Mouse (Mus musculus): ENCODE measurements around the gene Cldn14. TPM values are rescaled to one million over a fixed set of nuclear protein-coding genes. Genes with fewer than 3 reads are reported as not detected.
A peak's percentile ranks its signal among the peaks of the same experiment; 100 is the strongest.

The Cldn14 gene
- total and polyA plus RNA-seq, 3 experiments: not detected

- DNase-seq (ENCODE audit: low read depth, low spot score): peak; percentile 84
- peak overlapping the region; percentile 91 for H3K27ac ChIP-seq (ENCODE audit: control insufficient read depth, low read depth, low read length)
- peak overlapping the region; percentile 76 for H3K9ac ChIP-seq (ENCODE audit: control insufficient read depth, low read depth, low read length, poor library complexity, severe bottlenecking)
- no peaks in the 10 kb centered on the region for H3K27me3 ChIP-seq (ENCODE audit: control insufficient read depth in 1 of 2, insufficient read depth in 2 of 2, low read length in 2 of 2)
- peaks cover 0 to 4% of the 10 kb centered on the region in 2 experiments; a peak in 2 of 4 replicates for H3K36me3 ChIP-seq (ENCODE audit: control insufficient read depth in 1 of 2, insufficient read depth in 2 of 2, low read length in 2 of 2)
- peaks cover 9 to 25% of the 10 kb centered on the region in 2 experiments for H3K4me1 ChIP-seq (ENCODE audit: control insufficient read depth in 1 of 2, insufficient read depth in 2 of 2, low read length in 2 of 2)
- no peaks in the 10 kb centered on the region; the same call in 1 of the 2 replicates for H3K79me2 ChIP-seq (ENCODE audit: control insufficient read depth, insufficient read depth, low read length, poor library complexity)
- H3K4me3 ChIP-seq (ENCODE audit: control insufficient read depth in 1 of 2, insufficient read depth in 1 of 2, low read depth in 2 of 2, low read length in 2 of 2): peak overlapping the region; percentile 58 to 67
- H3K9me3 ChIP-seq (replicated peaks; ENCODE audit: insufficient read depth, low read length): no peaks in the 10 kb centered on the region
- TF ChIP-seq ETS1 (IDR thresholded peaks at IDR 0.05; ENCODE audit: low read depth, low read length) (peak; percentile 88), MYB (IDR thresholded peaks at IDR 0.05; ENCODE audit: low read depth, low read length) (peak; percentile 88), USF1 (IDR thresholded peaks at IDR 0.05; ENCODE audit: low read depth, low read length) (peak; percentile 63), ELF1 (IDR thresholded peaks at IDR 0.05; ENCODE audit: low read depth, low read length) (no peak), EP300 (IDR thresholded peaks at IDR 0.05; ENCODE audit: low read depth in 1 of 2, low read length in 2 of 2) (peak; percentile 78 to 93), MAFK (IDR thresholded peaks at IDR 0.05; ENCODE audit: borderline replicate concordance, low read depth, low read length) (no peak), BHLHE40 (IDR thresholded peaks at IDR 0.05; ENCODE audit: borderline replicate concordance, low read depth, low read length) (peak; percentile 98), ZNF384 (IDR thresholded peaks at IDR 0.05; ENCODE audit: low read depth, low read length) (peak; percentile 83), E2F4 (IDR thresholded peaks at IDR 0.05; ENCODE audit: borderline replicate concordance, low read depth, low read length) (no peak), ZC3H11A (IDR thresholded peaks at IDR 0.05; ENCODE audit: low read depth, low read length) (no peak), MEF2A (IDR thresholded peaks at IDR 0.05; ENCODE audit: extremely low read depth, insufficient replicate concordance, low read depth, low read length, poor library complexity, severe bottlenecking) (no peak), MAZ (IDR thresholded peaks at IDR 0.05; ENCODE audit: low read depth, low read length) (no peak), TCF12 (IDR thresholded peaks at IDR 0.05; ENCODE audit: low read depth, low read length) (peak; percentile 79), ZMIZ1 (IDR thresholded peaks at IDR 0.05; ENCODE audit: low read depth, low read length) (no peak), SIN3A (IDR thresholded peaks at IDR 0.05; ENCODE audit: low read length) (peak; percentile 77), GABPA (IDR thresholded peaks at IDR 0.05; ENCODE audit: low read depth, low read length) (no peak), GATA1 (IDR thresholded peaks at IDR 0.05; ENCODE audit: low read depth, low read length) (peak; percentile 68), ZKSCAN1 (IDR thresholded peaks at IDR 0.05; ENCODE audit: low read depth, low read length) (no peak), NRF1 (IDR thresholded peaks at IDR 0.05; ENCODE audit: insufficient read depth, low read depth, low read length, poor library complexity, severe bottlenecking) (no peak), RAD21 (IDR thresholded peaks at IDR 0.05; ENCODE audit: low read depth, low read length) (no peak), POLR2AphosphoS2 (IDR thresholded peaks at IDR 0.05; ENCODE audit: low read length) (no peak), CHD2 (IDR thresholded peaks at IDR 0.05; ENCODE audit: low read length) (peak; percentile 54), UBTF (IDR thresholded peaks at IDR 0.05; ENCODE audit: borderline replicate concordance, insufficient read depth, low read depth, low read length) (no peak), CHD1 (IDR thresholded peaks at IDR 0.05; ENCODE audit: low read depth, low read length) (no peak), KAT2A (conservative IDR thresholded peaks at IDR 0.05; ENCODE audit: low read depth, low read length) (peak; percentile 40; the same call in 1 of the 2 replicates), TBP (IDR thresholded peaks at IDR 0.05; ENCODE audit: low read depth, low read length) (peak; percentile 55; the same call in 1 of the 2 replicates), MXI1 (IDR thresholded peaks at IDR 0.05; ENCODE audit: low read depth, low read length) (peak; percentile 64), JUND (IDR thresholded peaks at IDR 0.05; ENCODE audit: low read depth, low read length) (no peak), TAL1 (IDR thresholded peaks at IDR 0.05; ENCODE audit: low read length) (peak; percentile 23; the same call in 1 of the 2 replicates), HCFC1 (IDR thresholded peaks at IDR 0.05; ENCODE audit: low read depth, low read length) (peak; percentile 65), USF2 (IDR thresholded peaks at IDR 0.05; ENCODE audit: borderline replicate concordance in 1 of 2, insufficient read depth in 1 of 2, low read depth in 1 of 2, low read length in 2 of 2) (no peak), SMC3 (IDR thresholded peaks at IDR 0.05; ENCODE audit: low read depth, low read length) (no peak), CTCF (IDR thresholded peaks at IDR 0.05 in 2 of 3, conservative IDR thresholded peaks at IDR 0.05 in 1 of 3; ENCODE audit: control insufficient read depth in 1 of 3, insufficient read depth in 1 of 3, low read depth in 2 of 3, low read length in 3 of 3, poor library complexity in 1 of 3, severe bottlenecking in 1 of 3) (no peak), POLR2AphosphoS5 (IDR thresholded peaks at IDR 0.05; ENCODE audit: borderline replicate concordance, low read depth, low read length) (no peak; the same call in 1 of the 2 replicates), MYC (IDR thresholded peaks at IDR 0.05; ENCODE audit: low read depth, low read length) (peak; percentile 77; the same call in 1 of the 2 replicates), NELFE (IDR thresholded peaks at IDR 0.05; ENCODE audit: low read depth, low read length) (peak; percentile 57)
These were observed 27.3 kb downstream of the Cldn14 start for GRCm38 (mm10) chr16:93981190-93981841.

Measured in MEL (cell line).